Mouse (Mus musculus): Measurements from ENCODE around the gene Tmem243.

GRCm38 (mm10) chr5:9106806-9107205 is 6.3 kb downstream of the Tmem243 start:
- no peak for TF ChIP-seq CTCF (IDR thresholded peaks at IDR 0.05 in 2 of 3, conservative IDR thresholded peaks at IDR 0.05 in 1 of 3; ENCODE audit: control insufficient read depth in 1 of 3, insufficient read depth in 1 of 3, low read depth in 2 of 3, low read length in 3 of 3, poor library complexity in 1 of 3, severe bottlenecking in 1 of 3)
- TF ChIP-seq NRF1 (IDR thresholded peaks at IDR 0.05; ENCODE audit: insufficient read depth, low read depth, low read length, poor library complexity, severe bottlenecking), result no peak
- TF ChIP-seq SMC3 (IDR thresholded peaks at IDR 0.05; ENCODE audit: low read depth, low read length), result no peak
- no peak for TF ChIP-seq NELFE (IDR thresholded peaks at IDR 0.05; ENCODE audit: low read depth, low read length)
